Mouse (Mus musculus): ENCODE measurements around the gene Atp6v1a. TPM values are rescaled to one million over a fixed set of nuclear protein-coding genes. Genes with fewer than 3 reads are reported as not detected.

Gene Atp6v1a
- polyA plus RNA-seq, 1 experiment from 2014 or later = 80.8 TPM

DNA sequence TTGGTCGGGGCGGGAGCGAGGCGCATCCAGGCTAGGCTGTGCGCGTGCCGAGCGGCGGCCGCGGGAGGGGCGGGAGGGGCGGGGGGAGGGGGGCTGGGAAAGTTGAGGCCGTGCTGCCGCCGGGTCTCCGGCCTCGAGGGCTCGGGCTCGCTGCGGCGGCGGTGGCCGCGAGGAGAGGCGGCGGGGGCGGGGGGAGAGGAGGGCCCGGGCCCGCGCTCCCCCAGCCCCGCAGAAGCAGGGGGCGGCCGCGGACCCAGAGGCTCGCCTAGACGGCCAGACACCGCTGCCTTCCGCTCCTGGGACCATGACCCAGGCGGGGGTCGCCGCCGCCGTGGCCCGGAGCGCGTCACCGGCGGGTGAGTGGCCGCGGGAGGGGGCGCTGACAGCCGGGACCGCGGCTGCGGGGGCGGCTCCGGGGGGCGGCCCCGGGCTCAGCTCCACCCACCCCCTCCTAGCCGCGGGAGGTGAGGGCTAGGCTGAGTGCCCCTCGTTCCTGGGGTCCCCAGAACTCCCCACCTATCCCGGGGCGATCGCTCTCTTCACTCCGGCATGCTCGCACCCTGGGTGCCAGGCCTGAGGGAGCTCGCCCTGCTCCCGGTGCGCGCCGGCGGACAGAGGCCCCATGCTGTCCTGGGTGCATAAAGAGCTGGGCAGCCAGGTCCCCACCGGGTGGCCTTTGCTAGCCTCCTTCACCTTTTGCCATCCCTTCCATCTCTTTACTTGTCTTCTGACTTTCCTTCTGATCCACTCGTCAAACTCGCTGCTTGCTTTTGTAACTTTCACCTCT is 33.8 kb upstream of the Atp6v1a start, which contains the start of gene Usf3:
Gene Usf3, plus strand, starts transcription at position 92 of the 787 bp plus-strand sequence.
- Histone ChIP-seq H3K27me3 (ENCODE audit: control insufficient read depth, insufficient read depth, low read length) (no peaks in the 10 kb centered on the region), H3K27ac (ENCODE audit: low read depth, low read length) (peak within 1 kb of the TSS; percentile 87), H3K4me1 (ENCODE audit: control insufficient read depth, insufficient read depth, low read length) (peaks cover 4% of the 10 kb centered on the region; the same call in 1 of the 2 replicates), H3K9ac (ENCODE audit: low read length) (peak within 1 kb of the TSS; percentile 93), H3K4me3 (ENCODE audit: low read depth, low read length) (peak within 1 kb of the TSS; percentile 89), H3K36me3 (ENCODE audit: control insufficient read depth, insufficient read depth, low read length) (no peaks in the 10 kb centered on the region), H3K9me3 (ENCODE audit: control insufficient read depth, low read length) (no peaks in the 10 kb centered on the region), H3K4me2 (ENCODE audit: low read depth) (peak within 1 kb of the TSS; percentile 74)
- under 1% methylated on average over 28 of the region's 77 CpGs for WGBS
- peak; percentile 75 for ATAC-seq (ENCODE audit: insufficient read depth, low FRiP score, low TSS enrichment)
- DNase-seq (ENCODE audit: low spot score) = peak; percentile 58

DNA sequence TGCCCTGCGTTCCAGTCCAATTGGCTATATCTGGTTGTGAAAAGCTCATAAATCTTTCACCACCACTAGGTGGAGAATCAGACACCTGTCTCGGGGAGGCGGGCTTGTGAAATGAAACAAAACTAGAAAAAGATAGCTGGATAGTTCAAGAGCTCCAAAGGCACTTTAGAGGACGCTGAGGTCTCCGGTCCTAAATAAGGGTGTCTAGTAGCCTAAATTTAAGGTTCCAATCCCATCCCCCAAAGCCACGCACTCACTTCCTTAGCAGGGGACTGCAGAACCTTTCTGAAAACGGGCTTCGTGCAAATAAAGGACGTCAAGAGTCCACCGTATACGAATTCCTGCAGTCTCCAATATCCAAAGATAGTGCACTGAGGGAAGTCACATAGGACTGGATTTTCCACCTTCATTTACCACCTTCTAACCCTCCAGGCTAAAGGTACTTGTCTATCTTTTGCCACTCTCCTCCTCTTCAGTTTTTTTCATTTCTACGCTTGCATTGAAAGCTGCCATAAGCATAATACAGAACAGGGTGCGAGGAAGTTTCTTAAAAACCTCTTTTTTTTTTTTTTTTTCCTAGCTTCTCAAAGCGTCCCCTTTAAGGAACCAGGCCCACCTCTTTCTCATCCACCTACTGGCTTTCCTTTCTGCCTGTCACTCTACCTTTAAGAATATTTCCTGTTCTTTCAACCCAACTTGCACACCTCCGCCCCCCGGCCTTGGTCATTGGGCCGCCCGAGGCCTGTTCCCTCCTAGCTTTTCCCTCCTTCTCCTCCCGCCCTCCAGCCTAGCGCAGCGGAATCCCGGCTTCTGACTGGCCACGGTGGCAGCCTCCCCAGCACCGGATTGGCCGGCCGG is 33.0 kb upstream of the Atp6v1a start:
- H3K4me3 ChIP-seq (ENCODE audit: low read depth, low read length) = peak overlapping the region; percentile 89
- ATAC-seq (ENCODE audit: insufficient read depth, low FRiP score, low TSS enrichment) (peak; percentile 100), DNase-seq (ENCODE audit: low spot score) (peak; percentile 98)
- no peaks in the 10 kb centered on the region for H3K9me3 ChIP-seq (ENCODE audit: control insufficient read depth, low read length)
- no peaks in the 10 kb centered on the region for H3K36me3 ChIP-seq (ENCODE audit: control insufficient read depth, insufficient read depth, low read length)
- peak overlapping the region; percentile 56; the same call in 1 of the 2 replicates for H3K27ac ChIP-seq (ENCODE audit: low read depth, low read length)
- H3K4me2 ChIP-seq (ENCODE audit: low read depth) = peak overlapping the region; percentile 74
- H3K4me1 ChIP-seq (ENCODE audit: control insufficient read depth, insufficient read depth, low read length) = peaks cover 4% of the 10 kb centered on the region; the same call in 1 of the 2 replicates
- H3K27me3 ChIP-seq (ENCODE audit: control insufficient read depth, insufficient read depth, low read length) = no peaks in the 10 kb centered on the region
- H3K9ac ChIP-seq (ENCODE audit: low read length) = peak overlapping the region; percentile 93
- 1% methylated on average over 25 of the region's 26 CpGs for WGBS

DNA sequence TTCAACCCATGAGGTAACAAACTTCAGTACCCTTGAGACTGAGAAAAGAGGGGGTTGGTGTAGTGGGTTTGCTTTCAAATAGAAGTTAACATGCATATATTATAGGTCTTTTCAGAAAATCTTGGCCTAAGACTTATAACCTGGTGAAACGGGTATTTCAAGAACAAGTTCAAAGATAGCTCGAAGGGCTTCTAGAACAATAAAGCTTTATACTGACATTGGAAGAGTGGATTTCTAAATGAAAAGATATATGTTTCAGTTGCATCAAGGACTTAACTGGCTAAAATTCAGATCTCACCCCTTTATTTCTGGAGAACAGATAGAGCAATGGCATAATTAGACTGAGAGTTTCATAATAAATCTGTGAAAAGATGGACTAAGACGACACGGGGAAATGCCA is 29.5 kb upstream of the Atp6v1a start:
- peaks cover 1% of the 10 kb centered on the region; the same call in 1 of the 2 replicates for H3K4me1 ChIP-seq (ENCODE audit: control insufficient read depth, insufficient read depth, low read length)
- no peak overlapping the region for H3K4me3 ChIP-seq (ENCODE audit: low read depth, low read length)
- H3K27me3 ChIP-seq (ENCODE audit: control insufficient read depth, insufficient read depth, low read length) = no peaks in the 10 kb centered on the region
- H3K36me3 ChIP-seq (ENCODE audit: control insufficient read depth, insufficient read depth, low read length) = no peaks in the 10 kb centered on the region
- H3K27ac ChIP-seq (ENCODE audit: low read depth, low read length) = no peak overlapping the region
- H3K9ac ChIP-seq (ENCODE audit: low read length) = no peak overlapping the region
- no peak for DNase-seq (ENCODE audit: low spot score)
- H3K4me2 ChIP-seq (ENCODE audit: low read depth) = no peak overlapping the region
- ATAC-seq (ENCODE audit: insufficient read depth, low FRiP score, low TSS enrichment) = no peak
- WGBS = 87% methylated on average over 4 of the region's 4 CpGs
- no peaks in the 10 kb centered on the region for H3K9me3 ChIP-seq (ENCODE audit: control insufficient read depth, low read length)

DNA sequence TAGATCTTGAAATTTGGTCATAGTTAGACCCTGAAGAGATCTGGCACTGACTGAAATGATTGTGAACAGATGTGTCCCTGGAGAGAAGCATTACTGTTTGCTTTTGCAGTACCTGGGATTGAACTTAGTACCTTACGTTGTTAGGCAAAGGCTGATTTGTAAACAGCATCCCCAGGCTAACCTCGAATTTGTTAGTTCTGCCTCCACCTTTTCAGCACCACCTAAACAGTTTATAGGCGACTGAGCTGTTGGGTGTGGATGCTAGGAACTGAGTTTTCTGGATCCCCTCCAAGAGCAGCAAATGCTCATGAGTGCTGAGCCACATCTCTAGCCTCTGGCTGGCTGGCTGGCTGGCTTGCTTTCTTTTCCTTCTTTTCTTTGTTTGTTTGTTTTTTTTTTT is 25.7 kb upstream of the Atp6v1a start:
- no peak overlapping the region for H3K9ac ChIP-seq (ENCODE audit: low read length)
- no peaks in the 10 kb centered on the region for H3K4me1 ChIP-seq (ENCODE audit: control insufficient read depth, insufficient read depth, low read length)
- ATAC-seq (ENCODE audit: insufficient read depth, low FRiP score, low TSS enrichment) = no peak
- no peak overlapping the region for H3K4me2 ChIP-seq (ENCODE audit: low read depth)
- no peak overlapping the region for H3K4me3 ChIP-seq (ENCODE audit: low read depth, low read length)
- no peaks in the 10 kb centered on the region for H3K9me3 ChIP-seq (ENCODE audit: control insufficient read depth, low read length)
- no peaks in the 10 kb centered on the region for H3K36me3 ChIP-seq (ENCODE audit: control insufficient read depth, insufficient read depth, low read length)
- no peak for DNase-seq (ENCODE audit: low spot score)
- no peak overlapping the region for H3K27ac ChIP-seq (ENCODE audit: low read depth, low read length)
- H3K27me3 ChIP-seq (ENCODE audit: control insufficient read depth, insufficient read depth, low read length) = no peaks in the 10 kb centered on the region
- WGBS = 63% methylated on average over 3 of the region's 3 CpGs

DNA sequence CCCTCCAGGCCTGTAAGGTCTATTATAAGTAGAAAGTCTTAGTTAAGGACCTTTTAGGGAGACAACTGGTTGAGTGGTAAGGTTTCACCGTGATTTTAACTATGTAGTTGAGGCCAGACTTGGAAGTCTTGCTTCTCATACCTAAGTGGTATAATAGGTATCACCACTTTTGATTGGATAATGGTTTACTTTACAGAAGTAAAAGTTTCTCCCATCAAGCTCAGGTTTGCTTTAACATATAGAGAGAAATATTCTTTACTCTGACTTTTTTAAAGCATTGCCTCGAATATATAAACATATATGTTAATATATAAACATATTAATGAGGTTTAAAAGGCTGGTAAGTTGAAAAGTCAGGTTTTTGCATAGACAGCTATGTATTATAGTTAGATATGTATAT is 24.3 kb upstream of the Atp6v1a start:
- Histone ChIP-seq H3K9ac (ENCODE audit: low read length) (no peak overlapping the region), H3K27ac (ENCODE audit: low read depth, low read length) (no peak overlapping the region), H3K4me1 (ENCODE audit: control insufficient read depth, insufficient read depth, low read length) (no peaks in the 10 kb centered on the region), H3K36me3 (ENCODE audit: control insufficient read depth, insufficient read depth, low read length) (no peaks in the 10 kb centered on the region), H3K4me2 (ENCODE audit: low read depth) (no peak overlapping the region), H3K4me3 (ENCODE audit: low read depth, low read length) (no peak overlapping the region), H3K27me3 (ENCODE audit: control insufficient read depth, insufficient read depth, low read length) (no peaks in the 10 kb centered on the region), H3K9me3 (ENCODE audit: control insufficient read depth, low read length) (no peaks in the 10 kb centered on the region)
- 87% methylated on average over 2 of the region's 2 CpGs for WGBS
- no peak for ATAC-seq (ENCODE audit: insufficient read depth, low FRiP score, low TSS enrichment)
- DNase-seq (ENCODE audit: low spot score) = no peak

DNA sequence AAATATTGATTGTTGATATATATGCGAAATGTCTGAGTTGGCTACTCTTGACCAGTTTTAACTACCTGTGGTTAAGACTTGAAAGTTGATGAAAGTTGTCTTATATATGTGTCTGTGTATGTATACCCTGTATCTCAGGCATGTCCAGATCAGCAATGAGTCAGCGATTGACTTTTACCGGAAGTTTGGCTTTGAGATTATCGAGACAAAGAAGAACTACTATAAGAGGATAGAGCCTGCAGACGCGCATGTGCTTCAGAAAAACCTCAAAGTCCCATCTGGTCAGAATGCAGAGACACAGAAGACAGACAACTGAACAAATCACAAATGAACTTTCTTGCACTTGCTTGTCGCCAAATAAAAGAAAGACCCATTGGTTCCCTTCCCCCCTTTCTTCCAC is 19.8 kb upstream of the Atp6v1a start:
- Histone ChIP-seq H3K27ac (ENCODE audit: low read depth, low read length) (no peak overlapping the region), H3K36me3 (ENCODE audit: control insufficient read depth, insufficient read depth, low read length) (no peaks in the 10 kb centered on the region; the same call in 1 of the 2 replicates), H3K4me1 (ENCODE audit: control insufficient read depth, insufficient read depth, low read length) (no peaks in the 10 kb centered on the region), H3K9ac (ENCODE audit: low read length) (no peak overlapping the region), H3K4me3 (ENCODE audit: low read depth, low read length) (no peak overlapping the region), H3K27me3 (ENCODE audit: control insufficient read depth, insufficient read depth, low read length) (no peaks in the 10 kb centered on the region), H3K9me3 (ENCODE audit: control insufficient read depth, low read length) (no peaks in the 10 kb centered on the region), H3K4me2 (ENCODE audit: low read depth) (no peak overlapping the region)
- 93% methylated on average over 7 of the region's 7 CpGs for WGBS
- ATAC-seq (ENCODE audit: insufficient read depth, low FRiP score, low TSS enrichment) = no peak
- DNase-seq (ENCODE audit: low spot score) = no peak

DNA sequence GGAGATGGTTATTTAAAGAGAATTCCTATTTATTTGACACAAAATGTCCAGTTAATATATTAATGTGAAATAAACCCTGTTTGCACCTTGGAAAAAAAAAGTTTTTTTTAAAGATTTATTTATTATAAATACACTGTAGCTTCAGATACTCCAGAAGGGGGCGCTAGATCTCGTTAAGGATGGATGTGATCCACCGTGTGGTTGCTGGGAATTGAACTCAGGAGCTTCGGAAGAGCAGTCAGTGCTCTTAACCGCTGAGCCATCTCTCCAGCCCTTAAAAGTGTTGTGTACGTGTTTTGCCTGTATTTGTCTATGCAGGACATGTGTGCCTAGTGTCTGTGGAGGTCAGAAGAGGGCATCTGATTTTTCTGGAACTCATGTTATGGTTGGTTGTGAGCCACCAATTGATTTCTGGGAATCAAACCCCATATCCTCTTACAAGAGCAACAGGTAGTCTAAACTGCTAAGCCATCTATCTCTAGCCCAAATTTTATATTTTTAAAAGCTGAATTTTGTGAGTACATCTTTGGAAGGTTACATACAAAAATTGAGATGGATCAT is 15.1 kb upstream of the Atp6v1a start:
- Histone ChIP-seq H3K27ac (ENCODE audit: low read depth, low read length) (no peak overlapping the region), H3K9me3 (ENCODE audit: control insufficient read depth, low read length) (no peaks in the 10 kb centered on the region), H3K36me3 (ENCODE audit: control insufficient read depth, insufficient read depth, low read length) (no peaks in the 10 kb centered on the region; the same call in 1 of the 2 replicates), H3K27me3 (ENCODE audit: control insufficient read depth, insufficient read depth, low read length) (no peaks in the 10 kb centered on the region), H3K4me1 (ENCODE audit: control insufficient read depth, insufficient read depth, low read length) (no peaks in the 10 kb centered on the region), H3K4me3 (ENCODE audit: low read depth, low read length) (no peak overlapping the region), H3K4me2 (ENCODE audit: low read depth) (no peak overlapping the region), H3K9ac (ENCODE audit: low read length) (no peak overlapping the region)
- ATAC-seq (ENCODE audit: insufficient read depth, low FRiP score, low TSS enrichment) = no peak
- 65% methylated on average over 6 of the region's 6 CpGs for WGBS
- no peak for DNase-seq (ENCODE audit: low spot score)

DNA sequence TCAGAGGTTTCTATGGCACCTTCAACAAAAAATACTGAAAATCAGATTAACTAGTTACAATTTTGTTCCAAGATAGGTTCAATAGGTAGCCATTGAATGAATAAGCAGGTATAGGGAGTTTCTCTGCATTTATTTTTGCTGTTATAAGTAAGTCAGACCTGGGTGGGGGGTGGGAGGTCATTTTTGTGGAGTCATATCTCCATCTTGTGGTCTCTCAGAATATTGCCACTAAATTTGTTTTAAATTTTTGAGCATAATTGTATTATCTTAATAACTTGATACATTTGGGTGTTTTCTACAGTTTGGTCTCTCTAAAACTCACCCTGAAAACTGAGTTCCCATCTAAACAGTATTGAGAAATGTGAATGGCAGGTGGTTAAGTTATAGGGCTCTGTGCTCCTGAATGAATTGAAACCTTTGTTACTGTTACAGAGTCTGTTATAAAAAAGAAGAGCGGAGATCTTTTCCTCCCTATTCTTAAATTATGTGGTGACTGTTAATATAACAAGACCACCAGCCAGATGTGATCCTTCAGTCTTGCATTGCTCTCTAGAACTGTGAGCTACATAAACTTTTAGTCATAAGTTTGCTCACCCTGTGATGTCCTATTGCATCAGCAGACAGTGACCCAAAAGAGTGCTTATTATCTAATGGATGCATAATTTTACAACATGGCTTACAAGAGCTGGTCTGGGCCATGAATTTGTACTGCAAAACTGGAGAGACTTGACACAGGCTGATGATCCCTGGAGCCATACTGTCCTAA is 9.7 kb upstream of the Atp6v1a start:
- no peaks in the 10 kb centered on the region for H3K27me3 ChIP-seq (ENCODE audit: control insufficient read depth, insufficient read depth, low read length)

More for the DNA sequence above, 9.7 kb upstream of the Atp6v1a start:
- Histone ChIP-seq H3K9ac (ENCODE audit: low read length) (no peak overlapping the region), H3K9me3 (ENCODE audit: control insufficient read depth, low read length) (no peaks in the 10 kb centered on the region), H3K4me2 (ENCODE audit: low read depth) (no peak overlapping the region), H3K27ac (ENCODE audit: low read depth, low read length) (no peak overlapping the region), H3K4me3 (ENCODE audit: low read depth, low read length) (no peak overlapping the region), H3K36me3 (ENCODE audit: control insufficient read depth, insufficient read depth, low read length) (no peaks in the 10 kb centered on the region), H3K4me1 (ENCODE audit: control insufficient read depth, insufficient read depth, low read length) (no peaks in the 10 kb centered on the region)
- 91% methylated on average over 1 of the region's 1 CpGs for WGBS
- ATAC-seq (ENCODE audit: insufficient read depth, low FRiP score, low TSS enrichment) (no peak), DNase-seq (ENCODE audit: low spot score) (no peak)

Data from neural tube, embryonic 11.5 days (tissue).